Mouse (Mus musculus) intestine, postnatal 0 days (tissue): ENCODE results near the gene Thnsl2. TPM values are rescaled to one million over a fixed set of nuclear protein-coding genes. Genes with fewer than 3 reads are reported as not detected.
A peak's percentile ranks its signal among the peaks of the same experiment; 100 is the strongest.

Experiments
- ATAC-seq: fragments of 200-750 bp; cut with Nextera tagmentation; 2 replicates; pipeline ENCODE4 v1.8.0; 2017; ENCODE audit warnings: mild to moderate bottlenecking, moderate TSS enrichment, moderate library complexity
- H3K27ac ChIP-seq: fragments of 300-500 bp; sonication (generic); 2 replicates; pipeline ENCODE4 v1.5.1; 2014; ENCODE audit warnings: mild to moderate bottlenecking, low read depth, low read length, moderate library complexity
- H3K27me3 ChIP-seq: fragments of 300-500 bp; sonication (generic); replicated peaks from 2 replicates; pipeline ENCODE4 v1.6.1; 2014; ENCODE audit warnings: low read length, mixed read lengths; ENCODE audit not compliant: control insufficient read depth, insufficient read depth
- H3K36me3 ChIP-seq: fragments of 300-500 bp; sonication (generic); 2 replicates; pipeline ENCODE4 v1.6.1; 2014; ENCODE audit warnings: mild to moderate bottlenecking, moderate library complexity; ENCODE audit not compliant: control insufficient read depth, insufficient read depth
- H3K4me1 ChIP-seq: fragments of 300-500 bp; sonication (generic); replicated peaks from 2 replicates; pipeline ENCODE4 v1.6.1; 2014; ENCODE audit warnings: antibody characterized with exemption, low read length, mixed read lengths; ENCODE audit not compliant: control insufficient read depth, insufficient read depth
- H3K4me2 ChIP-seq: fragments of 300-500 bp; sonication (generic); replicated peaks from 2 replicates; pipeline ENCODE4 v1.6.1; 2014; ENCODE audit warnings: low read depth, mild to moderate bottlenecking, moderate library complexity
- H3K4me3 ChIP-seq: fragments of 300-500 bp; sonication (generic); 2 replicates; pipeline ENCODE4 v1.5.1; 2014; ENCODE audit warnings: low read depth, low read length
- H3K9ac ChIP-seq: fragments of 300-500 bp; sonication (generic); 2 replicates; pipeline ENCODE4 v1.6.1; 2014; ENCODE audit warnings: mild to moderate bottlenecking, low read depth, low read length
- H3K9me3 ChIP-seq: fragments of 300-500 bp; sonication (generic); 2 replicates; pipeline ENCODE4 v1.6.1; 2016; ENCODE audit warnings: mixed run types; ENCODE audit not compliant: control insufficient read depth
- CTCF ChIP-seq: sonication (generic); IDR thresholded peaks from 2 replicates; pipeline ENCODE4 v1.5.1; 2016; ENCODE audit warnings: low read depth, mild to moderate bottlenecking, control low read depth, antibody characterized with exemption, moderate library complexity
- WGBS: fragments of 180-500 bp; shearing (Covaris S2); extraction: QIAGEN DNeasy Blood & Tissue Kit; methylation state at CpG from one replicate; pipeline ENCODE4 v1.1.7; 2014; 5-methylcytosine and 5-hydroxymethylcytosine counted together
- polyA plus RNA-seq: library from polyadenylated mRNA; unstranded; fragments of >200 nt; fragmentation: Nextera tagmentation; extraction: Ambion mirVana; gene quantifications from 2 replicates; pipeline ENCODE4 v1.2.1, GENCODE M21; 2015

Gene Thnsl2
- polyA plus RNA-seq, 1 experiment from 2014 or later: 55.8 TPM

DNA sequence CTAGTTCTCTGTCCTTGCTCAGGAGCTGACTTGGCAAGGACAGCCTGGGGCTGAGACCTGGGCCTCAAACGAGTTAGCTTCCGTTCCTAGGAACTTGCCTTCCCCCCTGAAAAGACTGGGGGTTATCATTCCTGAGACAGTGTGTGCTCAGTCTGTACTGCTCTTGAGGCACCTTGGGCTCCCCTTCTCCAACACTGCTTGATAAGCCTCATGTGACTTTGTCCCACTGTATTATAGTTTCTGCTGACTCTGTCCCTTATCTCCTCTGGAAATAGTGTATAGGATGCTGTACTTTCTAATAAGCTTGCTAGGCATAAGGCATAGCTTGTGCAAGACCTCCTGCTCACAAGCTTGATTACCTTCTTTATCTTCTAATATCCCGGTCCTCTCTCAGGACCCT lies 17.9 kb downstream of the Thnsl2 start:
- H3K4me3 ChIP-seq: no peak overlapping the region
- H3K36me3 ChIP-seq: no peaks in the 10 kb centered on the region
- WGBS: 37% methylated on average over 3 of the region's 3 CpGs
- ATAC-seq: peak; percentile 54
- H3K27me3 ChIP-seq: no peaks in the 10 kb centered on the region
- no peak for TF ChIP-seq CTCF
- H3K4me2 ChIP-seq: no peak overlapping the region
- H3K9me3 ChIP-seq: no peaks in the 10 kb centered on the region
- no peak overlapping the region for H3K9ac ChIP-seq
- peak overlapping the region; percentile 46 for H3K27ac ChIP-seq
- no peaks in the 10 kb centered on the region for H3K4me1 ChIP-seq

DNA sequence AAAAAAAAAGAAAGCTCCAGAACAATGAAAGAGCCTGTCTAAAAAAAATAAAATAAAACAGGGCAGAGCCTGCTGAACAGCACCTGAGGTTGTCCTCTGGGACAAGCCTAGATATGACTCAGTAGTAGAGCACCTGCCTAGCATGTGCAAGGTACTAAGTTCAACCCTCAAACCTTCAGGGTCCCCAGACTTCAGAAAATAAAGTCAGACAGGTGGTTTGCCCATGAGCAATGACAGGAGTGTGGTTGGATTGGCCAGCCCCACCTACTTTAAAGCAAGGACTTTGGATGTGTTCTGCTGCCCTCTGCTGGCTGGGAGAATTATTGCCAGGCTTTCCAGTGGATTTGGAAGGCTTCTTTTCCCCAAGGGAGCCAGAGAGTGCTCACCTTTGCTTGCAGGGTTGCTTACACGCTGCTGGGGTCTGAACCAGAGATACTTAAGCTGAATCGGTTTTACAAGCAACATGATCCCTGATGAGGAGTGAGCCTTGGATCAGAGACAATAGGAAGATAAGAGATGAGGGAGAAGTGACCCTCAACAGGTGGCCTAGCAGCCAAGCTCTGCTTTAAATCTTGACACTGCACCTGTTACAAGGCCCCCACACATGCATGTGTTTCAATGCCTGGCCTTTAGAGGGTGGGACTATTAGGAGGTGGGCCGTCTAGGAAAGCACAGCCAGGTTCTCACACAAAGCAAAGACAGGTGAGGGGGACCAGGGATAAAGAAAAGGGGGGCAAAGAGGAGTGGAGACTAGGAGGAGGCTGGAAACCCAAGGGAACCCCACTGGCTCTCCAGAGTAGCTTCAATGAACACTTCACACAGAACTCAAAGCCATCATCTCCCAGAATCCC lies 19.0 kb downstream of the Thnsl2 start:
- H3K4me1 ChIP-seq: no peaks in the 10 kb centered on the region
- peak; percentile 94 for TF ChIP-seq CTCF
- H3K4me3 ChIP-seq: no peak overlapping the region
- no peak overlapping the region for H3K4me2 ChIP-seq
- no peaks in the 10 kb centered on the region for H3K9me3 ChIP-seq
- H3K36me3 ChIP-seq: no peaks in the 10 kb centered on the region
- H3K9ac ChIP-seq: no peak overlapping the region
- H3K27me3 ChIP-seq: no peaks in the 10 kb centered on the region
- 2% methylated on average over 3 of the region's 3 CpGs for WGBS
- ATAC-seq: peak; percentile 95
- peak overlapping the region; percentile 50; the same call in 1 of the 2 replicates for H3K27ac ChIP-seq

DNA sequence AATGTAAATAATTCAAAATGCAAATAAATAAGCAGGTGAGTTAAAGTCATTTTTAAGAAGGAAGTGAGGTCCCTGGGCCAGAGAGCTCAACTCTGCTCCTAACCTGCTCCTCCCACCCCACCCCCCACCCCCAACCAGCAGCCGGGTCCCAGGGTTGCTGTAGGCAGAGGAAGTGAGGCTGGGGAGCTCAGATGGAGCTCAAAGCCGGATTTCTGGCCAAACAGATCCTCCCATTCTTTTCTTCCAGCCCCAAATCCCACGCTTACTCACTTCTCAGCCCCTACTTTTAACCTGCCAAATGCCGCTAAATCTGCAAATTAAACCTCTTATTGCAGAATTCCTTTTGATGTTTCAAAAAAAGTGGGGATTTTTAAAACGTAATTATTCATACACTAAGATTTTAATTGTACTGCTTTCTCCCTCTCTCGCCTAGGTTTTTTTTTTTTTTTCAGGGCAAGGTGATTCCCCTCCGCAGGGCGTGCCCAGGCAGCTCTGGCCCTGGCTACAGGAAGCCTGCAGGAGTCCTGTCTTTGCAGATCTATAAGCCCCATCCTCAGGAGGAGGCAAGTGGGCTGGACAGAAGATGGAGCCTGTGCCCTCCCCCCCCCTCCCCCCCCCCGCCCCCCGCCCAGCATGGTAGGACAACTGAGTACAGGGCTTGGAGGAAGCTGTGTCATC lies 24.5 kb downstream of the Thnsl2 start:
- Histone ChIP-seq H3K27ac (no peak overlapping the region), H3K4me2 (no peak overlapping the region), H3K4me3 (no peak overlapping the region), H3K9me3 (no peaks in the 10 kb centered on the region), H3K9ac (no peak overlapping the region), H3K36me3 (no peaks in the 10 kb centered on the region), H3K27me3 (no peaks in the 10 kb centered on the region), H3K4me1 (no peaks in the 10 kb centered on the region)
- no peak for TF ChIP-seq CTCF
- WGBS: 32% methylated on average over 9 of the region's 10 CpGs
- ATAC-seq: no peak

DNA sequence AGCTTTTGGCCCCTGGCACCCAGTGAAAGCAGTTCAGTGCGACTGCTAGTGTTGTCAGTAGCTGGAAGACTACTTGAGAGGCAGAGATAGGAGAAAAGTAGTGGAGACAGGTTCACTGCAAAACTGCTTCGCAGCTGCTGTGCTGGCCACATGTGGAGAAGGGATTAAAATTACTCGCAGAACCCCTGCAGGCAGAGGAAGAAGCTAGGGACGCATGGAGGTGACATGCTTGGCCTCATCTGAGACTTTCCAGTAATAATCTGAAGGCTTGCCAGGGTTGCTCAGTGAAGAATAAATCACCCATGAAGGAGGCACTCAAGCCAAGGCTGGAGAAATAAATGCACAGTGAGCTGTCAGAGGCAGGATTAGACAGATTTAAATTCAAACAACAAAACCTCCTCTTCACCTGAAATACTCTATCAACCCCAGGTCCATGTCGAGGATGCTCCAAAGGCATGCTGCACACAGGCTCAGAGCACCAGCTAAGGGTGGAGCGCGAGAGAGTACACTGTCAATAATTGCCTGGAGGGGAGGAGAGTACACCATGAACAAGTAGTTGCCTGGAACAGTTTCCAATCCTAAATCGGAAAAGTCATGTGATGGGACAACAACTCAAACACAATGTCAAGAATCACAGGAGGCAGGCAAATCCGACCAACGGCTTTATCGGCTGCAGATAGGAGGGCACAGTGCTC lies 32.7 kb downstream of the Thnsl2 start:
- ATAC-seq: no peak
- 68% methylated on average over 11 of the region's 11 CpGs for WGBS
- TF ChIP-seq CTCF: no peak
- no peak overlapping the region for H3K27ac ChIP-seq
- no peak overlapping the region for H3K9ac ChIP-seq
- no peak overlapping the region for H3K4me3 ChIP-seq
- H3K36me3 ChIP-seq: no peaks in the 10 kb centered on the region
- no peaks in the 10 kb centered on the region for H3K27me3 ChIP-seq
- no peaks in the 10 kb centered on the region for H3K9me3 ChIP-seq
- H3K4me2 ChIP-seq: no peak overlapping the region
- H3K4me1 ChIP-seq: no peaks in the 10 kb centered on the region

DNA sequence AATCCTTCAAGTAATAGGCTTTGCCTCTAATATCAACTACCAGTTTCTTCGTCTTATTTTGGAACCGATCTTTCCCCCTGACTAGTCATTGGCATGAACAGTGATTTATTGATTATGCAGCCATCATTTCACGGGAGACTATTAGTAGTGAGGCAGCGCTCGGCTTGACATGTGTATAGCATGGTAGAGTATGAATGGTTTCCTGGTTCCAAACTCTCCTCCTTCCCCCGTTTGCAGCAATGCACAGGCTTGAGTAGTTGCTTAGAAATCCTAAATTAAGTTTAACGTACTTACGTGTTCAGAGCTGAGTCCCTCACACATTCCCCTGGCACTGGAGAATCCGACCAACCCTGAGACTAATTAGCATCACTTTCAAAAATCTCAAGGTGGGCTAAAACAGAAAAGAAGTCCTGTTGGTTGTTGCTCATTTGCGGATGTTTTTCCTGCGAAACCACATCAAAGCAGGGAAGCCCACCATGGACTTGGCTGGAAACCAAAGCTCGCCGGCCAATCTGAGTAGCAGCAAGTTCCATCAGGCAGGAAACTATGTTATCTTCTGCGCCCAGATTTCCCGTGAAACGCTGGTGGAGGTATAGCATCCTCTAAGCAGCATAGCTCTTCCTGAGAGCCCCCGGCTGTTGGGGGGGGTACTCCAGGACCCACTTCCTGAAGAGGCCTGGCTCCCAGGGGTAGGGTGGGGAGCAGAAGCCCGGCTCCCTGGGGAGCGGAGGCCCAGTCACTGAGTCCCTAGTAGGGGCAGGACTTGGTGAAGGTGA lies 37.9 kb downstream of the Thnsl2 start:
- no peak for TF ChIP-seq CTCF
- WGBS: 74% methylated on average over 19 of the region's 19 CpGs
- H3K4me1 ChIP-seq: no peaks in the 10 kb centered on the region
- no peak overlapping the region for H3K4me3 ChIP-seq
- H3K4me2 ChIP-seq: no peak overlapping the region
- no peaks in the 10 kb centered on the region for H3K27me3 ChIP-seq
- no peak overlapping the region for H3K9ac ChIP-seq
- no peaks in the 10 kb centered on the region for H3K36me3 ChIP-seq
- H3K27ac ChIP-seq: no peak overlapping the region
- no peaks in the 10 kb centered on the region for H3K9me3 ChIP-seq
- ATAC-seq: no peak
